Mouse (Mus musculus) adrenal gland, postnatal 10 days (tissue): ENCODE data around the gene Spop. TPM values are rescaled to one million over a fixed set of nuclear protein-coding genes. Genes with fewer than 3 reads are reported as not detected.

Source experiments
- DNase-seq: peaks from one replicate; pipeline ENCODE4 v3.0.0; 2021; ENCODE audit warnings: mixed read lengths
- total RNA-seq, 2 experiments: library from RNA; stranded (reverse); gene quantifications; 2 replicates each; pipeline ENCODE4 v1.2.3; 2021

Gene Spop
- total RNA-seq, 2 experiments from 2014 or later = 104 to 121 TPM

DNA sequence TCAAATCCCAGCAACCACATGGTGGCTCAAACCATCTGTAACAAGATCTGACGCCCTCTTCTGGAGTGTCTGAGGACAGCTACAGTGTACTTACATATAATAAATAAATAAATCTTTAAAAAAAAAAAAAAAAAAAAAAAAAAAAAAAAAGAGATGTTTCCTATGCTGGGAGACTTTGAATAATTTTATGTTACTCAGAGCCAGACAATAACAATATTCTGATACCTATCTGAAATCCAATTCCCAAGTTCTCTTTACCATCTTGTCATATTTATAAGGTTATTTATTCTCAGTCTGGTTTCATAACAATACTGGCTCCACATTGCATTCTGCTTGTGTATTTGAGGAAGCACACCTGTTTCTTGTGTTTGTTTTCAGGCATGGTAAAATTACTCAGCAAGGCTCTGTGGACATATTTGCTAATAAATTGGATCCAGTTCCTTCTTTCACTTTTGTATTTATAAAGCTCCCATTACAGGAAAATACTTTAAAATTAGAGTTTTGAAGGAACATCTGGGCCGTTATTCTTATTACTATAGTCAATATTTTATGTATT, 7.1 kb downstream of the Spop start:
- no peak for DNase-seq

DNA sequence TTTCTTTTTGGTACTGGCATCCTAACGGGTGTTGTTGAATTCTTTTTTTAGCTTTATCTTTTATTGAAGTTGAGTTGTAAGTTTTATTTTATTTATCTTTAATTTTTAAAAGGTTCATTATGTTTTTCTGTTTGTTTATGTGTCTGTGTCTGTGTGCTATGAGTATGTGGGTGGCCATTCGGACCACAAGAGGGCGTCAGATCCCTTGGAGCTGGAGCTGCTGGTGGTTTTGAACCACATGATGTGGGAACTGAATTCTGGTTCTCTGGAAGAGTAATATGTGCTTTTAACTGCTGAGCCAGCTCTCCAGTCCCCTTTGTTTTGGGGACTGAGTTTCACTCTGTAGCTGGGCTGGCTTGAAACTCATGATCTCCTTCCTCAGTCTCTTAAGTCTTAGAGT, 9.6 kb downstream of the Spop start:
- DNase-seq = no peak

- DNase-seq = no peak
Measured at GRCm38 (mm10) chr11:95431344-95431743, 17.5 kb downstream of the Spop start.

- DNase-seq = peak; percentile 49
Measured at GRCm38 (mm10) chr11:95432194-95432593, 18.3 kb downstream of the Spop start.

DNA sequence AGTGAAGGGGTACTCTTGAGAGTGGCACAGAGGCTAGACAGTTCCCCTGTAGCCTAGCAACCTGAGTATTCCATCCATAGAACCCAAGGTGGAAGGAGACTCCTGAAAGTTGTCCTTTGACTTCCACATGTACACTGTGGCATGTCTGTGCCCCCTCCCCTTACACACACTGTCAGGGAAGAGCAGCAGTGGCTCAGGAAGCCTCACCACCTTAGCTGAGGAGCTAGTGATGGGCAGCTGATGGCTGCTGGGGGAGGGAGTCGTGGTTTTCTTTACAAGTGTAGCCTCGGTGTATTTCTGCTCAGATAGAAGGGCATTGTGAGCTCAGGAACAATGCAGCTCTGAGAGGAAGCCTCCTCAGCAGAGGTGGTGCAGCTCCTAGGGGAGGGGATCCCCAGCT, 31.5 kb downstream of the Spop start:
- DNase-seq = no peak

GRCm38 (mm10) chr11:95446580-95447305, 32.9 kb downstream of the Spop start:
- no peak for DNase-seq

DNA sequence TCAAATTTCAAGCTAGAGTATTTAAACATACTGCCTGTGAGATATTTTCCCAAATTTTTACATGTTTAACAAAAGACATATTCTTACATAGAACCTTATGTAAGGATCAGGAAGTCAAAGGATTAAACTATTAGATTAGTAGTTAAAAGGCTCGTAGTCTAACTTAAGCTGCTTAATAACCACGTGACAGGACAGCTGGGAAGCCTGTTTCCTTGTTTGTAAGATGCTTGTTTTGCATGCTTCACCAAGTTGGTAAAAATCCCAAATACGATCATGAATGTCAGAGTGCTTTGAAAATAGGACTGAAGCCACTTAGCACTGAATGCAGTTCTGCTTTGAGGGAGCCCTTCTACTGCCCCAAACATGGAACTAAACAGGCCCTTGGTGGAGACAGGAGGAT, 34.5 kb downstream of the Spop start:
- no peak for DNase-seq

DNA sequence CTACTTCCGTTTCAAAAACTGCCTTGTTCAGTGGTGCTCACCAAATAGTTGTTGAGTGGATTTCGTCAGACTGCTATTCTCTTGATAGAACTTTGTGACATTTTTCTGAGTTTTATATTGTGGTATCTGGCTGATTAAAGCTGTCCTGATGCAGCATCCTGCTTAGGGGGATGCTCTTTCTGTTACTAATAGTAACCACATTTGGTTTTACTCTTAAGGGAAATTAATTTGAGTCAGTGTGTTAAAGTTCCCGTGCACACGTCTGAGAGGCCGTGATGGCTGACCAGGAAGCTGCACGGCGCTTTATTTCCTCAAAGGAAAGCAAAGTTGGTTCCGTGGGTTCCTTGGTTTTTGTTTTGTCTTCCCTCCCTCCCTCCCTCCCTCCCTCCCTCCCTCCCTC, 41.5 kb downstream of the Spop start:
- DNase-seq = no peak

GRCm38 (mm10) chr11:95460872-95461271, 47.0 kb downstream of the Spop start:
- DNase-seq = no peak

GRCm38 (mm10) chr11:95462168-95462567, 48.3 kb downstream of the Spop start:
- no peak for DNase-seq

DNA sequence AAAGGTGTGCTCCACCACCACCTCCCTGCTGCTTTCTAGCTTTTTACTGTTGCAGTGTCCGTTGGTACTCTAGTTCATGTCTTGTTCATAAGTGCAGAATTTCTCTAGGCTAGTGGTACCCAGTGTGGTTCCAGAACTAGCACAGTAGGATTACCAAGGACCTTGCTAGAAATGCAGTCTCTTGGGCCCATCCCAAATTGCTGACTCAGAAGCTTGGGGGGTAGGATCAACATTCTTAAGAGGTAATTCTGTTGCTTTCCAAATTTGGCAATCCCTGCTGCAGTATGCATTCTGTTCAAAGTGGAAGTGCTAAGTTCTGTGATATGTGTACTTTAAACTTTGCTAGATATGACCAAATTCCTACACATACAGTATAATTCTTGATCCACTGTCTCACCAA, 53.9 kb downstream of the Spop start:
- peak; percentile 38 for DNase-seq

DNA sequence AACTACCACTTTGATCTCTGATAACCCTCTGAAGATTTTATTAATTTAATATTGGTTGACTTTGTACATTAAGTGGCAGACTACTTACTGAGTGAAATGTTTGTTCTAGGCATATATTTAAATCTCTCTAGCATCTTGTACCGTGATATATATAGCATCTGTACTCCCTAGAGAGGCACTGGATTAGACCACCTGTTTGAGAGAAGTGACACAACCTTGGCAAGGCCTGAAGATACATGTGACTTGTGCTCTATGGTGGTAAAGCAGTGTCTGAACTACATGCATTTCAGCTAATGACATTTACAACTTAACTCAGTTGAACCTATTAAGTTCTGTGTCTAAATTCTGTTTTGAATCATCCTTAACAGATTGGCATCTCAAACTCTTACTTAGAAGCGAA, 59.1 kb downstream of the Spop start:
- no peak for DNase-seq

GRCm38 (mm10) chr11:95473456-95473855, 59.6 kb downstream of the Spop start:
- no peak for DNase-seq

GRCm38 (mm10) chr11:95476323-95476722, 62.4 kb downstream of the Spop start:
- DNase-seq = no peak

- DNase-seq = no peak
Measured at GRCm38 (mm10) chr11:95479458-95479857, 65.6 kb downstream of the Spop start.

GRCm38 (mm10) chr11:95480662-95481061, 66.8 kb downstream of the Spop start:
- DNase-seq = no peak

DNA sequence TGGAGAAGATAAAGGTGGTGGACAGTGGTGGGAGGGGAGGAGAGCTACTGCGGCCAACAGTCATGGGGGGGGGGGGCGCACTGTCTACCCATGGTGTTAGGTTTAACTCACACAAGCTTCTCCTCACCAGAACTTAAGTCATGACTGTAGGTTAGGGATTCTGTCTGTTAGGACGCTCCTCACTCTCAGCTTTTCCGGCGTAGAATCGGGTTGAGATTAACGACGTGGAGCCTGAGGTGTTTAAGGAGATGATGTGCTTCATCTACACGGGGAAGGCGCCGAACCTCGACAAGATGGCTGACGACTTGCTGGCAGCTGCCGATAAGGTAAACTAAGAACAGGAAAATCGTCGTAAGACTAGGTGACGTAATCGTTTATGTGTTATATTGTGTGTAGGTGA, 71.8 kb downstream of the Spop start:
- no peak for DNase-seq

- no peak for DNase-seq
Measured at GRCm38 (mm10) chr11:95487237-95487636, 73.4 kb downstream of the Spop start.

DNA sequence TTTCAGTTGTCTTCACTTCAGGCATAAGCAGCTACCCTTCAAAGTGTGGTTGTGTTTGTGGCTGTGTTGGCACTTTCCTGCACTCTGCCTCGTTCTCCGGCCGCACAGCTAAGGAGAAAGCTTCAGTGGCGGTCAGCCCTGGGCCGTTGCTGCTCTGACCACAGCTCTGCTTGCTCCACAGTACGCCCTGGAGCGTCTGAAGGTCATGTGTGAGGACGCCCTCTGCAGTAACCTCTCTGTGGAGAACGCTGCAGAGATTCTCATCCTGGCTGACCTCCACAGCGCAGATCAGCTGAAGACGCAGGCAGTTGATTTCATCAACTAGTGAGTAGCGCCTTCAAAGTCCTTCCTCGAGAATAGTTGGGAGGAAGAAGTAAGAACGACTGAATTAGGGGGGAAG, 76.2 kb downstream of the Spop start:
- peak; percentile 70 for DNase-seq

- DNase-seq = no peak
Measured at GRCm38 (mm10) chr11:95492256-95492655, 78.4 kb downstream of the Spop start.

DNA sequence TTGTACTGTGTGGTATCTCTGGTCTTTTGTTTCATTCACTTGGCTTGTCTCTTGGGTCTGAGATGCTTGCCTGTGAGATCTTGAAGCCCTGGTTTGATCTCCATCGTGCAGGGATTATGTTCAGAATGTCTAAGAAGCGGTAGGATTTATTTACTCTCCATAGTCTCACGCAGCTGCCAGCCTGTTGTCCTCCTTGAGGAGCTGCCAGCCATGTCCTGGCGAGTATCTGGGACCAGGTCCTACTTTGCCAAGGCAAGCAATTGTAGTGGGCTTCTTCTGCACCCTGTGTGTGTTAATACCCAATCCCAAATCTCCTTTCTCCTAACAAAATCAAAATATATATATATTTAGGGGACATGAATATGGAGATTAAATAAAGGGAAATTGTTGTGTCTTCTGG, 79.1 kb downstream of the Spop start:
- no peak for DNase-seq

GRCm38 (mm10) chr11:95493950-95494349, 80.1 kb downstream of the Spop start:
- no peak for DNase-seq

DNA sequence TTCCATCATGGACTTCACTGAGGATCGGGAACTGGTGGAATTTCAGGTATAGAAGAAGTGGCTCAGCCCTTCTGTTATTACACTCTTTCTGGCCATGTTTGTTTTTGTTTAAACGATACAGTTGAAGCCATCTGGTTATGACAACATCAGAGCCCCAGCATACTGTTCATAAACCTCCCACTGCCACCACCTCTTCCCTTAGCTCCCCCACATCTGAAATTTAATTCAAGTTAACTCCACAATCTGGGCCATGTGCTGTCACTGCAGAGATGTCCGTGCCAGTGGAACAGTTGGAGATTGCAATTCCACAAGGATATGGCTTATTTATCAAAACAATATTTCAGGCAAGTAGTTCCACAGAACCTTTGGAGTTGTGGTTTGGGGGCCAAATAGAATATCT, 80.5 kb downstream of the Spop start:
- DNase-seq = no peak

DNA sequence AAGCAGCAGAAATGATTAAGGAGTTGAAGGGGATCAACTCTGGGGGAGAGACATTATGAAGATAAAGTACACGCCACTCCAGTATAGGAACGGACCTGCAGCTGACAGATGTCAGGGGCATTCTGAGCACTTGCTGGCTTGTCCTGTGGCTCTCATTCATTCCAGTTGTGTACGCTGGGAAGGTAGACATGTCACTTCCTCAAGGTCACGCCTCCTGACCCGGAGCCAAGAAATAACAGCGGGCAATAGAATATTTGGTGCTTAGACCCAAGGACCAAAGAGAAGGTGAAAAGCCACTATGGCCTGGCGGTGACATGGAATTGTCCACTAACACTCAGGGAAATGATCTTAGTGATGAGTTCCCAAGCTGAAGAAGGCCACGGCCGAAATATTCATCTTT, 82.0 kb downstream of the Spop start:
- DNase-seq = peak; percentile 60
